12 mouse cellular contexts compared by ENCODE assay signal in genomic region chr3:119467723-119468122, GRCm38 (mm10).
DNase-seq lines count a peak whose midpoint lies in the region; ATAC-seq and TF ChIP-seq lines count a peak whose summit lies in the region.
"Had no signal": no experiment of that assay in that cellular context is flagged by ENCODE, and none has a peak within 500 bp of the region (broad histone marks: within the 10 kb centered on the region; RNA-seq: fewer than 3 reads in every experiment).

No protein-coding gene starts in this region.

- no peak overlapping the region for H3K4me3 ChIP-seq in kidney, embryonic 16.5 days (ENCODE audit: low read length)
- H3K4me3 ChIP-seq in stomach, postnatal 0 days (ENCODE audit: low read depth, low read length), result no peak overlapping the region
- H3K4me3 ChIP-seq: forebrain, embryonic 13.5 days; hindbrain, embryonic 13.5 days had no signal

- no peaks in the 10 kb centered on the region for H3K36me3 ChIP-seq in kidney, embryonic 16.5 days (ENCODE audit: insufficient read depth, low read length)
- H3K36me3 ChIP-seq in stomach, postnatal 0 days (ENCODE audit: control insufficient read depth, insufficient read depth, low read length), result no peaks in the 10 kb centered on the region
- H3K36me3 ChIP-seq: hindbrain, embryonic 13.5 days had no signal

- peak; percentile 6 for DNase-seq in embryo, embryonic 10 days (ENCODE audit: low spot score)
- DNase-seq in embryo, embryonic 9.5 days (ENCODE audit: extremely low spot score), result no peak
- DNase-seq in kidney, postnatal 10 days, result peak; percentile 43
- DNase-seq in testis, postnatal 10 days (ENCODE audit: low spot score), result peak; percentile 43
- no peak for DNase-seq in testis, postnatal 14 days (ENCODE audit: low spot score)
- no peak for DNase-seq in stomach, postnatal 0 days (ENCODE audit: low spot score)
- DNase-seq in gastrocnemius, adult 18-20 months (ENCODE audit: low spot score), result no peak
- DNase-seq: heart, adult 18-20 months; thymus, postnatal 14 days had no signal

- TF ChIP-seq EP300 in stomach, postnatal 0 days (optimal IDR thresholded peaks at IDR 0.05), result no peak

- H3K4me1 ChIP-seq in kidney, embryonic 16.5 days (ENCODE audit: insufficient read depth, low read length), result no peaks in the 10 kb centered on the region
- no peaks in the 10 kb centered on the region for H3K4me1 ChIP-seq in stomach, postnatal 0 days (replicated peaks; ENCODE audit: control insufficient read depth, insufficient read depth)
- H3K4me1 ChIP-seq: hindbrain, embryonic 13.5 days had no signal

- H3K4me2 ChIP-seq in kidney, embryonic 16.5 days (replicated peaks; ENCODE audit: low read depth, low read length), result no peak overlapping the region
- H3K4me2 ChIP-seq in stomach, postnatal 0 days (replicated peaks; ENCODE audit: low read depth), result no peak overlapping the region
- H3K4me2 ChIP-seq: forebrain, embryonic 13.5 days; hindbrain, embryonic 13.5 days had no signal

- H3K27ac ChIP-seq in kidney, embryonic 16.5 days (ENCODE audit: low read length), result no peak overlapping the region
- no peak overlapping the region for H3K27ac ChIP-seq in stomach, postnatal 0 days (replicated peaks)
- H3K27ac ChIP-seq: forebrain, embryonic 13.5 days; hindbrain, embryonic 13.5 days had no signal

- peak; percentile 53 for TF ChIP-seq CTCF in stomach, postnatal 0 days (IDR thresholded peaks at IDR 0.05; ENCODE audit: low read depth)

- H3K27me3 ChIP-seq in kidney, embryonic 16.5 days (ENCODE audit: insufficient read depth, low read length), result no peaks in the 10 kb centered on the region
- H3K27me3 ChIP-seq in stomach, postnatal 0 days (ENCODE audit: control insufficient read depth, insufficient read depth, low read length), result no peaks in the 10 kb centered on the region
- H3K27me3 ChIP-seq: forebrain, embryonic 13.5 days; hindbrain, embryonic 13.5 days had no signal

- H3K9me3 ChIP-seq in kidney, embryonic 16.5 days (ENCODE audit: low read length), result no peaks in the 10 kb centered on the region
- no peaks in the 10 kb centered on the region for H3K9me3 ChIP-seq in stomach, postnatal 0 days (ENCODE audit: control insufficient read depth, low read length)
- H3K9me3 ChIP-seq: forebrain, embryonic 13.5 days; hindbrain, embryonic 13.5 days had no signal

- H3K9ac ChIP-seq in kidney, embryonic 16.5 days (replicated peaks; ENCODE audit: low read length), result no peak overlapping the region
- no peak overlapping the region for H3K9ac ChIP-seq in stomach, postnatal 0 days (ENCODE audit: low read length)
- H3K9ac ChIP-seq: forebrain, embryonic 13.5 days; hindbrain, embryonic 13.5 days had no signal

- no peak for ATAC-seq in kidney, embryonic 16.5 days (ENCODE audit: low FRiP score, low TSS enrichment)
- ATAC-seq in stomach, postnatal 0 days (ENCODE audit: low FRiP score, low TSS enrichment), result no peak
- ATAC-seq: forebrain, embryonic 13.5 days had no signal

- 81% methylated on average over 2 of the region's 2 CpGs for WGBS in kidney, embryonic 16.5 days
- WGBS in stomach, postnatal 0 days, result 62% methylated on average over 2 of the region's 2 CpGs

Comparison
In these comparisons a context has a peak if more than half of its experiments do, and no peak if none do; other contexts are left out.
1. DNase-seq: peak in embryo, embryonic 10 days (single experiment), kidney, postnatal 10 days (single experiment) and testis, postnatal 10 days (single experiment); none in embryo, embryonic 9.5 days (single experiment), testis, postnatal 14 days (single experiment), stomach, postnatal 0 days (single experiment) and gastrocnemius, adult 18-20 months (single experiment).